Mouse (Mus musculus): ENCODE results near the gene Ano1.

DNA sequence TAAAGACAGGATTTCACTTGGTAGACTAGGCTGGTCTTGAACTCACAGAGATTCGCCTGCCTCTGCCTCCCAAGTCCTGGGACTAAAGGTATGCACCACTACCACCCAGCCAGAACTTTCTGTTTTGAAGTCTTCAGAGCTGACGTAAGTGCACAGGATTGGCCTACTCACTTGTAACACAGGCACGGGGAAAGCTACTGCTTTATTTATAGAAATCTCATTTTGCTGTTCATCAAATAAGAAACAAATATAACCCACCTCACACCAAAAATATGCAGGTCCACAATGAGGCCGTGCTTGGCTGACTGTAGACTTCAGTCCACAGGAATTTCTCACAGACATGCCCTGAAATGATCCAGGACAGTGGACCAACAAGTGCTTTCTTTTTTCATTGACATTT lies 31.8 kb downstream of the Ano1 start:
- no peak for TF ChIP-seq KAT2A (conservative IDR thresholded peaks at IDR 0.05; ENCODE audit: low read depth, low read length)
- no peak for TF ChIP-seq POLR2A (IDR thresholded peaks at IDR 0.05; ENCODE audit: control insufficient read depth in 1 of 2, insufficient read depth in 1 of 2, low read depth in 1 of 2, low read length in 2 of 2, poor library complexity in 1 of 2)
- TF ChIP-seq E2F4 (IDR thresholded peaks at IDR 0.05; ENCODE audit: borderline replicate concordance, low read depth, low read length), result no peak
- TF ChIP-seq CTCF (IDR thresholded peaks at IDR 0.05 in 2 of 3, conservative IDR thresholded peaks at IDR 0.05 in 1 of 3; ENCODE audit: control insufficient read depth in 1 of 3, insufficient read depth in 1 of 3, low read depth in 2 of 3, low read length in 3 of 3, poor library complexity in 1 of 3, severe bottlenecking in 1 of 3), result no peak
- TF ChIP-seq USF1 (IDR thresholded peaks at IDR 0.05; ENCODE audit: low read depth, low read length), result no peak
- no peak for TF ChIP-seq POLR2AphosphoS5 (IDR thresholded peaks at IDR 0.05; ENCODE audit: borderline replicate concordance, low read depth, low read length)
- TF ChIP-seq SIN3A (IDR thresholded peaks at IDR 0.05; ENCODE audit: low read length), result no peak
- TF ChIP-seq CHD1 (IDR thresholded peaks at IDR 0.05; ENCODE audit: low read depth, low read length), result no peak
- no peak for TF ChIP-seq EP300 (IDR thresholded peaks at IDR 0.05; ENCODE audit: low read depth in 1 of 2, low read length in 2 of 2)
- TF ChIP-seq ZC3H11A (IDR thresholded peaks at IDR 0.05; ENCODE audit: low read depth, low read length), result no peak
- TF ChIP-seq CHD2 (IDR thresholded peaks at IDR 0.05; ENCODE audit: low read length), result no peak
- no peak for TF ChIP-seq MYC (IDR thresholded peaks at IDR 0.05; ENCODE audit: low read depth, low read length)
- no peak for TF ChIP-seq SMC3 (IDR thresholded peaks at IDR 0.05; ENCODE audit: low read depth, low read length)
